Mouse (Mus musculus) CH12.LX (cell line): Measurements from ENCODE around the gene Sarnp. TPM values are rescaled to one million over a fixed set of nuclear protein-coding genes. Genes with fewer than 3 reads are reported as not detected.

ENCODE experiments used
- DNase-seq: peaks from one replicate; pipeline ENCODE4 v3.0.0-alpha.2; 2013; ENCODE audit errors: extremely low read depth
- H3K27ac ChIP-seq: 2 replicates; pipeline ENCODE4 v1.5.1; 2012; ENCODE audit warnings: low read depth, mild to moderate bottlenecking, control low read depth, moderate library complexity; ENCODE audit not compliant: insufficient read depth
- H3K27me3 ChIP-seq: replicated peaks from 2 replicates; pipeline ENCODE3; 2012; ENCODE audit warnings: inconsistent platforms
- H3K36me3 ChIP-seq, 2 experiments: replicated peaks in 1 of 2; 2 replicates each; pipeline versions ENCODE3 to v1.6.1; 2012; ENCODE audit warnings: inconsistent platforms in 1 of 2, low read length in 1 of 2, mild to moderate bottlenecking in 1 of 2, mixed read lengths in 1 of 2, moderate library complexity in 1 of 2; ENCODE audit not compliant: control insufficient read depth in 1 of 2, insufficient read depth in 1 of 2
- H3K4me1 ChIP-seq, 2 experiments: 2 replicates each; pipeline ENCODE4 v1.6.1; 2012; ENCODE audit warnings: inconsistent platforms in 1 of 2, moderate library complexity in 1 of 2; ENCODE audit not compliant: insufficient read depth in 2 of 2, control insufficient read depth in 1 of 2
- H3K4me2 ChIP-seq: 2 replicates; pipeline ENCODE4 v1.6.1; 2012; ENCODE audit warnings: low read depth, mild to moderate bottlenecking, control low read depth; ENCODE audit not compliant: poor library complexity, insufficient read depth, severe bottlenecking
- H3K4me3 ChIP-seq, 3 experiments: fragments of 150-350 bp in 1 of 3; sonication (generic) in 1 of 3; replicated peaks in 1 of 3; 2 replicates each; pipeline versions ENCODE3 to v1.5.1; 2011 to 2012; ENCODE audit warnings: low read depth in 2 of 3, low read length in 2 of 3, mild to moderate bottlenecking in 2 of 3, moderate library complexity in 2 of 3, control low read depth in 1 of 3, improper control_type of control experiment in 1 of 3, inconsistent platforms in 1 of 3, mixed read lengths in 1 of 3; ENCODE audit not compliant: poor library complexity in 1 of 3
- H3K79me2 ChIP-seq: replicated peaks from 2 replicates; pipeline ENCODE4 v1.6.1; 2012; ENCODE audit warnings: mild to moderate bottlenecking, moderate library complexity; ENCODE audit not compliant: control insufficient read depth, poor library complexity, insufficient read depth, severe bottlenecking; ENCODE audit errors: extremely low read depth
- H3K9ac ChIP-seq: 2 replicates; pipeline ENCODE4 v1.6.1; 2012; ENCODE audit warnings: low read depth, mild to moderate bottlenecking, control low read depth, moderate library complexity; ENCODE audit not compliant: insufficient read depth
- H3K9me3 ChIP-seq: replicated peaks from 2 replicates; pipeline ENCODE3; 2012; ENCODE audit warnings: low read length, inconsistent platforms, mixed read lengths
- BHLHE40 ChIP-seq: IDR thresholded peaks from 2 replicates; pipeline ENCODE4 v1.6.1; 2011; ENCODE audit warnings: mild to moderate bottlenecking, low read depth, low read length, improper control_type of control experiment
- E2F4 ChIP-seq: IDR thresholded peaks from 2 replicates; pipeline ENCODE4 v1.6.1; 2011; ENCODE audit warnings: low read depth, low read length, improper control_type of control experiment; ENCODE audit not compliant: insufficient replicate concordance
- EP300 ChIP-seq: IDR thresholded peaks from 2 replicates; pipeline ENCODE4 v1.6.1; 2011; ENCODE audit warnings: low read length, improper control_type of control experiment
- ETS1 ChIP-seq: conservative IDR thresholded peaks from 2 replicates; pipeline ENCODE4 v1.6.1; 2012; ENCODE audit warnings: low read depth, mild to moderate bottlenecking, inconsistent platforms, low read length, improper control_type of control experiment, moderate library complexity
- GABPA ChIP-seq: IDR thresholded peaks from 2 replicates; pipeline ENCODE4 v1.6.1; 2012; ENCODE audit warnings: low read depth, low read length, improper control_type of control experiment, inconsistent platforms; ENCODE audit not compliant: insufficient replicate concordance
- JUN ChIP-seq: IDR thresholded peaks from 2 replicates; pipeline ENCODE4 v1.6.1; 2011; ENCODE audit warnings: low read depth, mild to moderate bottlenecking, low read length, improper control_type of control experiment, moderate library complexity; ENCODE audit not compliant: insufficient read depth
- JUND ChIP-seq: conservative IDR thresholded peaks from 2 replicates; pipeline ENCODE4 v1.6.1; 2011; ENCODE audit warnings: low read depth, low read length, improper control_type of control experiment
- KAT2A ChIP-seq: IDR thresholded peaks from 2 replicates; pipeline ENCODE4 v1.6.1; 2012; ENCODE audit warnings: low read length, improper control_type of control experiment, inconsistent platforms; ENCODE audit not compliant: insufficient replicate concordance
- MYC ChIP-seq: IDR thresholded peaks from 2 replicates; pipeline ENCODE4 v1.6.1; 2011; ENCODE audit warnings: low read depth, mild to moderate bottlenecking, improper control_type of control experiment, low read length
- NELFE ChIP-seq: IDR thresholded peaks from 2 replicates; pipeline ENCODE4 v1.6.1; 2011; ENCODE audit warnings: low read depth, low read length, improper control_type of control experiment
- NRF1 ChIP-seq: IDR thresholded peaks from 2 replicates; pipeline ENCODE4 v1.6.1; 2014; ENCODE audit warnings: low read depth, mild to moderate bottlenecking, inconsistent platforms, low read length, improper control_type of control experiment, moderate library complexity
- POLR2A ChIP-seq: IDR thresholded peaks from 2 replicates; pipeline ENCODE4 v1.6.1; 2011; ENCODE audit warnings: low read depth, mild to moderate bottlenecking, improper control_type of control experiment, low read length
- POLR2AphosphoS2 ChIP-seq: IDR thresholded peaks from 2 replicates; pipeline ENCODE4 v1.6.1; 2011; ENCODE audit warnings: low read depth, low read length, improper control_type of control experiment
- SMC3 ChIP-seq: IDR thresholded peaks from 2 replicates; pipeline ENCODE4 v1.6.1; 2011; ENCODE audit warnings: low read depth, low read length, improper control_type of control experiment
- USF1 ChIP-seq: IDR thresholded peaks from 2 replicates; pipeline ENCODE4 v1.6.1; 2014; ENCODE audit warnings: low read depth, mild to moderate bottlenecking, inconsistent platforms, low read length, improper control_type of control experiment
- ZC3H11A ChIP-seq: IDR thresholded peaks from 2 replicates; pipeline ENCODE4 v1.6.1; 2012; ENCODE audit warnings: low read depth, mild to moderate bottlenecking, inconsistent platforms, low read length, improper control_type of control experiment
- ZNF384 ChIP-seq: IDR thresholded peaks from 2 replicates; pipeline ENCODE4 v1.6.1; 2012; ENCODE audit warnings: low read depth, low read length, improper control_type of control experiment, inconsistent platforms
- dilution Hi-C: fragments of 300-500 bp; cut with MboI; formaldehyde crosslinking; loops from 2 replicates; pipeline ENCODE4 v1.14.3; 2020; ENCODE audit warnings: low sequenced_read_pairs; ENCODE audit not compliant: extremely low pct_unique_long_range_greater_than_20kb, extremely low pct_ligation_motif_present
- in situ Hi-C: fragments of 300-500 bp; cut with MboI; formaldehyde crosslinking; loops from 3 replicates; pipeline ENCODE4 v1.14.3; 2019; ENCODE audit warnings: low sequenced_read_pairs, low pct_ligation_motif_present, low pct_unique_long_range_greater_than_20kb, mixed read lengths
- polyA plus RNA-seq: library from polyadenylated mRNA; unstranded; fragments of >175 nt; gene quantifications from 2 replicates; pipeline ENCODE4 v1.2.1, GENCODE M21; 2012; ENCODE audit warnings: low read depth; ENCODE audit not compliant: insufficient read length
- total RNA-seq, 2 experiments: library from RNA; depleted of rRNA; stranded (reverse); fragments of 300-350 nt in 1 of 2; fragments of >200 nt in 1 of 2; gene quantifications; 2 replicates each; pipeline ENCODE4 v1.2.3; 2012 to 2014

Sarnp gene
- total and polyA plus RNA-seq, 3 experiments, result 75.4 to 283 (median 170) TPM

DNA sequence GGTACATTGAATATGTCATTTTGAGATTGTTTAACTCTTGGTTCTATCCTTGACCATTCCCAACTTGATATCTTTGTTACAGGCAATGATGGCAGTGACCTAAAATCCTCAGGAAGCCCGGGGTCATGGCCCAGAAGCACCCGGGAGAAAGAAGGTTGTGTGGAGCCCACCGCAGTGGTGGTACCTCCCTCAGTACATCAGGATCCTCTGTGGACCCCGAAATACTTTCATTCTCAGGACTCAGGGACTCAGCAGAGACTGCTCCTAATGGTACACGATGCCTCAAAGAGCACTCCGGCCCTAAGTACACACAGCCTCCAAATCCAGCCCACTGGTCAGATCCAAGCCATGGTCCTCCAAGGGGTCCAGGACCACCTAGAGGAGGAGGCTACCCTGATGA lies 11.0 kb upstream of the Sarnp start:
- dilution Hi-C loops, result no loop called here
- Histone ChIP-seq H3K79me2 (peaks cover 36% of the 10 kb centered on the region), H3K4me2 (peak overlapping the region; percentile 88), H3K9me3 (no peaks in the 10 kb centered on the region), H3K36me3 (peaks cover 12 to 32% of the 10 kb centered on the region in 2 experiments), H3K9ac (peak overlapping the region; percentile 64), H3K27ac (no peak overlapping the region), H3K4me1 (peaks cover 13 to 35% of the 10 kb centered on the region in 2 experiments), H3K4me3 (peak overlapping the region; percentile 71 to 89 (median 72)), H3K27me3 (no peaks in the 10 kb centered on the region)
- in situ Hi-C loops, result no loop called here
- no peak for TF ChIP-seq NRF1
- no peak for TF ChIP-seq BHLHE40
- no peak for TF ChIP-seq KAT2A
- no peak for TF ChIP-seq EP300
- no peak for TF ChIP-seq JUN
- no peak for TF ChIP-seq NELFE
- TF ChIP-seq POLR2AphosphoS2, result no peak
- no peak for TF ChIP-seq ZC3H11A
- TF ChIP-seq JUND, result no peak
- no peak for TF ChIP-seq ETS1
- no peak for TF ChIP-seq USF1
- TF ChIP-seq GABPA, result no peak
- DNase-seq, result no peak

DNA sequence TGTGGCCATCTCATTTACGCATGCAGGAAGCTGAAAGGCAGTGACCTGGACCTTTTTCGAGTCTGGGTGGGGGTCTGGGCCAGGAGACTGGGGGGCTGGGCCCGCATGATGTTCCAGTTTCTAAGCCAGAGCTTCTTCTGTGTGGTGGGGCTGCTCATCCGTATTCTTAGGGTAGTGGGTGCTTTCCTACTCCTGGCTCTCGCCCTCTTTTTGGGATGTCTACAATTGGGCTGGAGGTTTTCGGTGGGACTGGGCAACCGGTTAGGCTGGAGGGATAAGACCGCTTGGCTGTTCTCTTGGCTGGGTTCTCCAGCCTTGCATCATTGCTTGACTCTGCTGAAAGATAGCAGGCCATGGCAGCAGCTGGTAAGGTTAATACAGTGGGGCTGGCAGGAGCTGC lies 10.1 kb upstream of the Sarnp start:
- H3K27ac ChIP-seq, result no peak overlapping the region; the same call in 1 of the 2 replicates
- dilution Hi-C loops, result no loop called here

More for the DNA sequence above, 10.1 kb upstream of the Sarnp start:
- peaks cover 12 to 26% of the 10 kb centered on the region in 2 experiments for H3K36me3 ChIP-seq
- no peaks in the 10 kb centered on the region for H3K9me3 ChIP-seq
- peak overlapping the region; percentile 71 to 89 (median 72) for H3K4me3 ChIP-seq
- H3K9ac ChIP-seq, result peak overlapping the region; percentile 64
- H3K4me2 ChIP-seq, result peak overlapping the region; percentile 88
- H3K4me1 ChIP-seq, result peaks cover 13 to 35% of the 10 kb centered on the region in 2 experiments
- H3K27me3 ChIP-seq, result no peaks in the 10 kb centered on the region
- H3K79me2 ChIP-seq, result peaks cover 36% of the 10 kb centered on the region
- no peak for TF ChIP-seq EP300
- TF ChIP-seq ZNF384, result no peak
- TF ChIP-seq MYC, result no peak
- TF ChIP-seq SMC3, result no peak
- no peak for TF ChIP-seq E2F4
- TF ChIP-seq JUND, result no peak
- TF ChIP-seq POLR2A, result no peak
- no peak for TF ChIP-seq JUN
- TF ChIP-seq POLR2AphosphoS2, result no peak
- TF ChIP-seq ZC3H11A, result no peak
- no peak for TF ChIP-seq USF1
- in situ Hi-C loops, result no loop called here
- no peak for DNase-seq
